Mouse (Mus musculus) skeletal muscle tissue, postnatal 0 days (tissue): ENCODE results near the gene Gm10340. TPM values are rescaled to one million over a fixed set of nuclear protein-coding genes. Genes with fewer than 3 reads are reported as not detected.

Source experiments
- polyA plus RNA-seq: library from polyadenylated mRNA; unstranded; fragments of >200 nt; fragmentation: Nextera tagmentation; extraction: Ambion mirVana; gene quantifications from 2 replicates; pipeline ENCODE4 v1.2.1, GENCODE M21; 2015

Gm10340 gene
- polyA plus RNA-seq: not detected in 2 replicates

DNA sequence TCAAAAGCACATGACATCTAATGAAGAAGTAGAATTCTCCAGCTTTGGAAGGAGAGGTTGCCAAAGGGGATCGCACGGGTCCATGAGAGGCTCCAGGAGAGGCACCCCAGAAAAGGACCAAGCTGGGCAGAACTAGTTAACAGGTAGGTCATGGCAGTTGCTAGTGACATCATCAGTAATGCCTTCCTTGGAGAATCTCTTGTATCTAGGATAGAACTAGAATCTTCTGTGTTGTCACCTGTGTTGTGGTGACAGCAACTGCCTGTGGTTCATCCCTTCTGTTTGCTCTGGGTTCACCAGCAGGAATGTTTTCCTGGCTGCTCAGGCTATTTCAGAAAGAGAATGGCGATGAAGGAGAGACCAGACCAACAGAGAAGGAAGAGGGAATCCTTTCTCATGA, at the start of gene Gm10340:
Gene Gm10340 (plus strand): TSS at position 301 of the 400 bp plus-strand sequence.

GRCm38 (mm10) chr14:3187955-3188354, 54.2 kb downstream of the Gm10340 start, which contains the start of gene Gm5795:
Gm5795 (plus strand) TSS chr14:3188255.

Other genes starting within 250 kb of the Gm10340 start
- gene Gm2888, start 104.0 kb upstream of the Gm10340 start, polyA plus RNA-seq: not detected in 2 replicates
- gene Gm2897, start 84.7 kb upstream of the Gm10340 start, polyA plus RNA-seq: 0.17 and 0.66 TPM in 2 replicates
- gene Gm5795, start 54.3 kb downstream of the Gm10340 start, polyA plus RNA-seq: not detected in 2 replicates
- 1.5 and 1.7 TPM in 2 replicates for gene D830030K20Rik, start 74.5 kb downstream of the Gm10340 start, polyA plus RNA-seq
- not detected in 2 replicates for gene Gm2956, start 198.6 kb downstream of the Gm10340 start, polyA plus RNA-seq